Mouse (Mus musculus) MEL (cell line): ENCODE data around the gene Lrrc43.

Experiments
- CTCF ChIP-seq, 3 experiments: IDR thresholded peaks in 2 of 3; conservative IDR thresholded peaks in 1 of 3; 2 replicates each; pipeline ENCODE4 v1.5.1; 2011 to 2012; ENCODE audit warnings: low read length in 3 of 3, low read depth in 2 of 3, mild to moderate bottlenecking in 2 of 3, improper control_type of control experiment in 1 of 3, inconsistent platforms in 1 of 3, mixed read lengths in 1 of 3, moderate library complexity in 1 of 3; ENCODE audit not compliant: control insufficient read depth in 1 of 3, insufficient read depth in 1 of 3, poor library complexity in 1 of 3, severe bottlenecking in 1 of 3
- EP300 ChIP-seq, 2 experiments: IDR thresholded peaks; 2 replicates each; pipeline ENCODE4 v1.6.1; 2011; ENCODE audit warnings: improper control_type of control experiment in 2 of 2, low read length in 2 of 2, low read depth in 1 of 2, mild to moderate bottlenecking in 1 of 2
- JUND ChIP-seq: IDR thresholded peaks from 2 replicates; pipeline ENCODE4 v1.6.1; 2011; ENCODE audit warnings: low read depth, mild to moderate bottlenecking, improper control_type of control experiment, low read length
- KAT2A ChIP-seq: conservative IDR thresholded peaks from 2 replicates; pipeline ENCODE4 v1.6.1; 2012; ENCODE audit warnings: low read depth, low read length, improper control_type of control experiment, inconsistent platforms
- MAFK ChIP-seq: IDR thresholded peaks from 2 replicates; pipeline ENCODE4 v1.6.1; 2011; ENCODE audit warnings: low read depth, mild to moderate bottlenecking, low read length, improper control_type of control experiment, borderline replicate concordance
- MAX ChIP-seq: IDR thresholded peaks from 2 replicates; pipeline ENCODE4 v1.6.1; 2011; ENCODE audit warnings: low read length, improper control_type of control experiment
- MXI1 ChIP-seq: IDR thresholded peaks from 2 replicates; pipeline ENCODE4 v1.6.1; 2011; ENCODE audit warnings: mild to moderate bottlenecking, low read depth, low read length, improper control_type of control experiment
- NELFE ChIP-seq: IDR thresholded peaks from 2 replicates; pipeline ENCODE4 v1.6.1; 2011; ENCODE audit warnings: low read depth, low read length, improper control_type of control experiment
- NRF1 ChIP-seq: IDR thresholded peaks from 2 replicates; pipeline ENCODE4 v1.6.1; 2014; ENCODE audit warnings: low read depth, mild to moderate bottlenecking, inconsistent platforms, low read length, improper control_type of control experiment, moderate library complexity; ENCODE audit not compliant: poor library complexity, insufficient read depth, severe bottlenecking
- POLR2A ChIP-seq, 2 experiments: IDR thresholded peaks; 2 replicates each; pipeline ENCODE4 v1.6.1; 2011 to 2012; ENCODE audit warnings: low read length in 2 of 2, mild to moderate bottlenecking in 2 of 2, control low read depth in 1 of 2, improper control_type of control experiment in 1 of 2, low read depth in 1 of 2, moderate library complexity in 1 of 2; ENCODE audit not compliant: control insufficient read depth in 1 of 2, insufficient read depth in 1 of 2, poor library complexity in 1 of 2
- POLR2AphosphoS5 ChIP-seq: IDR thresholded peaks from 2 replicates; pipeline ENCODE4 v1.6.1; 2012; ENCODE audit warnings: low read depth, borderline replicate concordance, mild to moderate bottlenecking, inconsistent platforms, low read length, moderate library complexity, mixed read lengths
- SIN3A ChIP-seq: IDR thresholded peaks from 2 replicates; pipeline ENCODE4 v1.6.1; 2012; ENCODE audit warnings: low read length, improper control_type of control experiment, inconsistent platforms
- TCF12 ChIP-seq: IDR thresholded peaks from 2 replicates; pipeline ENCODE4 v1.6.1; 2014; ENCODE audit warnings: low read depth, mild to moderate bottlenecking, inconsistent platforms, low read length, improper control_type of control experiment, moderate library complexity
- ZNF384 ChIP-seq: IDR thresholded peaks from 2 replicates; pipeline ENCODE4 v1.6.1; 2012; ENCODE audit warnings: low read depth, mild to moderate bottlenecking, inconsistent platforms, low read length, improper control_type of control experiment

DNA sequence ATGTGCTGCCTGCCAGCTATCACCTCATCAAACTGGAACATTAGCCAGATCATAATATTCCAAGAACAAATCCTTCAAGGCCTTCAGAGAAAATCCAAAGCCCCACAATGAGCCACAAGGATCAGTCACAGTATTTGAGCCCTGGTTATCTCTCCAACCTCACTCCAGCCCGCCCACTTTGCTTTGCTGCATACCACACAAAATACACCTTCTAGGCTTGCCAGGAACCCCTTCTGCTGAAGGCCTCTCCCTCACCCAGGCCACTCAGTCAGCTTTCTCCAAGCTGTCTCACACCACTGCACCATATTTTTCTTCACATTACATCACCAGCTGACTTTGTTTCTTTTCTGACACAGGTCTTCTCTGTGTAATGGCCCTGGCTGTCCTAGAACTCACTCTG lies 33.1 kb downstream of the Lrrc43 start:
- TF ChIP-seq POLR2A (IDR thresholded peaks at IDR 0.05; ENCODE audit: control insufficient read depth in 1 of 2, insufficient read depth in 1 of 2, low read depth in 1 of 2, low read length in 2 of 2, poor library complexity in 1 of 2): no peak
- TF ChIP-seq MXI1: no peak
- TF ChIP-seq KAT2A: no peak
- TF ChIP-seq TCF12: no peak
- TF ChIP-seq EP300 (IDR thresholded peaks at IDR 0.05; ENCODE audit: low read depth in 1 of 2, low read length in 2 of 2): no peak
- TF ChIP-seq NELFE: no peak
- TF ChIP-seq POLR2AphosphoS5: no peak
- no peak for TF ChIP-seq SIN3A
- TF ChIP-seq ZNF384: no peak
- no peak for TF ChIP-seq CTCF (IDR thresholded peaks at IDR 0.05 in 2 of 3, conservative IDR thresholded peaks at IDR 0.05 in 1 of 3; ENCODE audit: control insufficient read depth in 1 of 3, insufficient read depth in 1 of 3, low read depth in 2 of 3, low read length in 3 of 3, poor library complexity in 1 of 3, severe bottlenecking in 1 of 3)
- no peak for TF ChIP-seq MAFK
- TF ChIP-seq MAX: no peak
- no peak for TF ChIP-seq NRF1
- TF ChIP-seq JUND: no peak
